Mouse (Mus musculus) embryonic facial prominence, embryonic 14.5 days (tissue): Measurements from ENCODE around the gene Dmbx1. TPM values are rescaled to one million over a fixed set of nuclear protein-coding genes. Genes with fewer than 3 reads are reported as not detected.

ENCODE experiments used
- ATAC-seq: fragments of 200-750 bp; cut with Nextera tagmentation; 2 replicates; pipeline ENCODE4 v1.8.0; 2017; ENCODE audit warnings: low read depth, moderate number of reproducible peaks, moderate TSS enrichment
- DNase-seq: peaks from one replicate; pipeline ENCODE4 v3.0.0-alpha.2; 2015; ENCODE audit warnings: low spot score
- H3K27ac ChIP-seq: fragments of 300-500 bp; sonication (generic); replicated peaks from 2 replicates; pipeline ENCODE4 v1.5.1; 2014; ENCODE audit warnings: low read depth, mild to moderate bottlenecking, low read length, moderate library complexity
- H3K27me3 ChIP-seq: fragments of 300-500 bp; sonication (generic); replicated peaks from 2 replicates; pipeline ENCODE4 v1.6.1; 2014; ENCODE audit warnings: low read length; ENCODE audit not compliant: control insufficient read depth, insufficient read depth
- H3K36me3 ChIP-seq: fragments of 300-500 bp; sonication (generic); 2 replicates; pipeline ENCODE4 v1.6.1; 2014; ENCODE audit warnings: low read length, mixed read lengths; ENCODE audit not compliant: control insufficient read depth, insufficient read depth
- H3K4me1 ChIP-seq: fragments of 300-500 bp; sonication (generic); 2 replicates; pipeline ENCODE4 v1.6.1; 2014; ENCODE audit warnings: antibody characterized with exemption, low read length; ENCODE audit not compliant: control insufficient read depth, insufficient read depth
- H3K4me2 ChIP-seq: fragments of 300-500 bp; sonication (generic); 2 replicates; pipeline ENCODE4 v1.6.1; 2014; ENCODE audit warnings: low read depth, mild to moderate bottlenecking, low read length, moderate library complexity, mixed read lengths
- H3K4me3 ChIP-seq: fragments of 300-500 bp; sonication (generic); 2 replicates; pipeline ENCODE4 v1.5.1; 2014; ENCODE audit warnings: low read depth, mild to moderate bottlenecking, low read length
- H3K9ac ChIP-seq: fragments of 300-500 bp; sonication (generic); 2 replicates; pipeline ENCODE4 v1.6.1; 2014; ENCODE audit warnings: low read depth, mild to moderate bottlenecking, low read length, moderate library complexity, mixed read lengths
- H3K9me3 ChIP-seq: fragments of 300-500 bp; sonication (generic); 2 replicates; pipeline ENCODE4 v1.6.1; 2016; ENCODE audit warnings: low read length; ENCODE audit not compliant: control insufficient read depth
- WGBS: fragments of 180-500 bp; shearing (Covaris S2); extraction: QIAGEN DNeasy Blood & Tissue Kit; methylation state at CpG from one replicate; pipeline ENCODE4 v1.1.7; 2014; 5-methylcytosine and 5-hydroxymethylcytosine counted together
- polyA plus RNA-seq: library from polyadenylated mRNA; unstranded; fragments of >200 nt; fragmentation: Nextera tagmentation; extraction: Ambion mirVana; gene quantifications from 2 replicates; pipeline ENCODE4 v1.2.1, GENCODE M21; 2014

Dmbx1 gene
- polyA plus RNA-seq, result 0.26 and 0.58 TPM in 2 replicates

DNA sequence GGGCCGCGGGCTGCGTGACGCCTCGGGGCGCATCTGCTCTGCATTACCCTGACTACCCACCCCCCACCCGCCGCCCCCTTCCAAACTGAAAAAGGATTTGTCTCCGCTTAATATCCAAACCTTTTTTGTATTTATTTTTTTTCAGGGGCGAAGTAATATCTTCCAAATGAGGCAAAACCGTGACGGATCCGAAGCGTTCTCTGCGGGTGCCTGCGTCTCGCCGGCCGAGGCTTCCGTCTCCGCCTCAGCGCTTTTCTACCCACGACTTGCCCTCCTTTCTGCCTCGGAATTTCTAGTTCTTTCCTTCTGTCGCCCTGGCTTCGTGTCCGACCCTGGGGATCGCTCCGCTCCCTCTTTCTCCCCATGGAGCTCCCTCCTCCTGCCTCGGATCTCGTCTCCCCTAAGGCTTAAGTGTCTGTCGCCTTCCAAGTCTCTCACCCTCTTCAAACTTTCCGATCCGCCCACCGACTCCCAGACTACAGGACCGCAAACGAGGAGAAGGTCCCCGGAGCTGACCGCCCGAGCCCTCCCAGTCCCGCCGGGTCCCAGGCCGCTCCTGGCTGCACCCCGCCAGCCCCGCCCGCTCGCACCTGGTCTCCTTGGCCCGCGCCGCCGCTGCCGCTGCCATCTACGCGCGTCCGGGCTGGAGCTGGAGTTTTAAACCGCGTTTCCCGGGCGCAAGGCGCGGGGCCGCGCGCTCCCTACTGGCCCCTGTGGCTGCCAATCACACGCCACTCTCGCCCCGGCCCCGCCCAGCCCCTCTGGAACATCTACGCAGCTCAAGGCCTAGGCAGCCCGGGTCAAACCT is at the start of gene Dmbx1:
Gene Dmbx1 (minus strand): TSS at position 632 of the 808 bp plus-strand sequence.
- peak within 1 kb of the TSS; percentile 44 for H3K4me3 ChIP-seq
- H3K9me3 ChIP-seq, result no peaks in the 10 kb centered on the region
- peaks cover 96% of the 10 kb centered on the region for H3K27me3 ChIP-seq
- DNase-seq, result peak; percentile 64
- no peak within 1 kb of the TSS; the same call in 1 of the 2 replicates for H3K27ac ChIP-seq
- H3K4me1 ChIP-seq, result 0 out of 2 replicates have a peak, but pooled peaks cover 3% of the 10 kb centered on the region
- H3K36me3 ChIP-seq, result no peaks in the 10 kb centered on the region
- H3K9ac ChIP-seq, result peak within 1 kb of the TSS; percentile 54; the same call in 1 of the 2 replicates
- peak within 1 kb of the TSS; percentile 67 for H3K4me2 ChIP-seq
- under 1% methylated on average over 53 of the region's 71 CpGs for WGBS
- peak; percentile 73 for ATAC-seq

GRCm38 (mm10) chr4:115989382-115989781 is 49.7 kb upstream of the Dmbx1 start:
- WGBS, result 80% methylated on average over 7 of the region's 7 CpGs
- Histone ChIP-seq H3K4me3 (no peak overlapping the region), H3K27me3 (peaks cover 4% of the 10 kb centered on the region; the same call in 1 of the 2 replicates), H3K4me1 (no peaks in the 10 kb centered on the region), H3K9me3 (no peaks in the 10 kb centered on the region), H3K27ac (no peak overlapping the region), H3K4me2 (no peak overlapping the region), H3K9ac (no peak overlapping the region), H3K36me3 (no peaks in the 10 kb centered on the region)
- no peak for DNase-seq
- no peak for ATAC-seq

- no peaks in the 10 kb centered on the region for H3K4me1 ChIP-seq
- no peaks in the 10 kb centered on the region for H3K36me3 ChIP-seq
- no peak overlapping the region for H3K27ac ChIP-seq
- ATAC-seq (no peak), DNase-seq (no peak)
- H3K4me3 ChIP-seq, result no peak overlapping the region
- WGBS, result 74% methylated on average over 5 of the region's 5 CpGs
- H3K9me3 ChIP-seq, result no peaks in the 10 kb centered on the region
- peaks cover 12% of the 10 kb centered on the region for H3K27me3 ChIP-seq
- H3K9ac ChIP-seq, result no peak overlapping the region
- H3K4me2 ChIP-seq, result no peak overlapping the region
Measured at GRCm38 (mm10) chr4:115987858-115988530, 48.3 kb upstream of the Dmbx1 start.

- no peak overlapping the region for H3K4me2 ChIP-seq
- peaks cover 12% of the 10 kb centered on the region for H3K27me3 ChIP-seq
- no peaks in the 10 kb centered on the region for H3K9me3 ChIP-seq
- no peak overlapping the region for H3K9ac ChIP-seq
- no peak overlapping the region for H3K4me3 ChIP-seq
- 67% methylated on average over 1 of the region's 1 CpGs for WGBS
- DNase-seq (no peak), ATAC-seq (no peak)
- no peak overlapping the region for H3K27ac ChIP-seq
- no peaks in the 10 kb centered on the region for H3K4me1 ChIP-seq
- H3K36me3 ChIP-seq, result no peaks in the 10 kb centered on the region
Measured at GRCm38 (mm10) chr4:115987436-115987835, 47.7 kb upstream of the Dmbx1 start.

DNA sequence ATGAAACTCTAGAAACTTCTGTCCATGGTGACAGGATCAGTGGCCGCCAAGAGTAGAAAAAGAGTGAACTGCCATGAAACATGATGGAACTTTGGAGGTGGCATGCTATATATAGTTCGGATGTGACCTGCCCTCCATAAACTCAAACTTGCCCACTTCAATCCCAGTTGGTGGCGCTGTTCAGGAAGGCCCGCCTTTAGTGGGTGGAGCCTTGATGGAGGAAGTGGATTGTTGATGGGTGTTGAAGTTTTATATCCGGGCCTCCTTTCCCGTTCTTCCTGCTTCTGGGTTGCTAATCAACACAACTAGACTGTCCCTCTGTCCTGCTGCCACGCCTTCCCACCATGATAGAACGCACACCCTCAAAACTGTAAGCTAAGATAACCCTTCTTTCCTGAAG is 45.2 kb upstream of the Dmbx1 start:
- Histone ChIP-seq H3K9me3 (no peaks in the 10 kb centered on the region), H3K27me3 (peaks cover 29% of the 10 kb centered on the region), H3K4me2 (no peak overlapping the region), H3K9ac (no peak overlapping the region), H3K27ac (no peak overlapping the region), H3K36me3 (no peaks in the 10 kb centered on the region), H3K4me3 (no peak overlapping the region), H3K4me1 (no peaks in the 10 kb centered on the region)
- ATAC-seq (no peak), DNase-seq (no peak)
- WGBS, result 38% methylated on average over 8 of the region's 8 CpGs

GRCm38 (mm10) chr4:115984111-115984510 is 44.4 kb upstream of the Dmbx1 start:
- Histone ChIP-seq H3K27ac (no peak overlapping the region), H3K4me1 (0 out of 2 replicates have a peak, but pooled peaks cover 3% of the 10 kb centered on the region), H3K27me3 (peaks cover 38% of the 10 kb centered on the region), H3K36me3 (no peaks in the 10 kb centered on the region), H3K9me3 (no peaks in the 10 kb centered on the region), H3K4me2 (peak overlapping the region; percentile 10; the same call in 1 of the 2 replicates), H3K4me3 (no peak overlapping the region), H3K9ac (no peak overlapping the region)
- 5% methylated on average over 13 of the region's 13 CpGs for WGBS
- DNase-seq (peak; percentile 79), ATAC-seq (peak; percentile 64; the same call in 1 of the 2 replicates)

DNA sequence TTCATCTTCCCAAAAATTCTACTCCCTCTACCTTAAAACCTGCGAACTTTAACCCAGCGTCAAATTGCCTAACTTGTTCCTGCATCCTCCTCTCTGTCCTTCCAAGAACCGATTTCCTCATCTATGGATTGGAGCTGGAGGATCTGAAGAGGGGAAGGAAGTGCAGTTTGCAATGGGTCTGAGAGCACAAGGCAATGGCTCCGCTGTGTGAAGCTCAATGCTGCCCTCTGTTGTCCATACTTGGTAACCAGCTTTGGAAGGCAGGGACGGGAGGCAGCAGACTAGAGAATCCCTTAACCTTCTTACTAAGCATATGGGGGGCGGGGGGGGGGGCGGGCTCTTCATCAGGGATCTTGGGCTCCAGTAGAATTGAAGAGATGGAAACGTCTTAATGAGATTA is 41.0 kb upstream of the Dmbx1 start:
- ATAC-seq, result peak; percentile 53; the same call in 1 of the 2 replicates
- 0% methylated on average over 8 of the region's 8 CpGs for WGBS

DNA sequence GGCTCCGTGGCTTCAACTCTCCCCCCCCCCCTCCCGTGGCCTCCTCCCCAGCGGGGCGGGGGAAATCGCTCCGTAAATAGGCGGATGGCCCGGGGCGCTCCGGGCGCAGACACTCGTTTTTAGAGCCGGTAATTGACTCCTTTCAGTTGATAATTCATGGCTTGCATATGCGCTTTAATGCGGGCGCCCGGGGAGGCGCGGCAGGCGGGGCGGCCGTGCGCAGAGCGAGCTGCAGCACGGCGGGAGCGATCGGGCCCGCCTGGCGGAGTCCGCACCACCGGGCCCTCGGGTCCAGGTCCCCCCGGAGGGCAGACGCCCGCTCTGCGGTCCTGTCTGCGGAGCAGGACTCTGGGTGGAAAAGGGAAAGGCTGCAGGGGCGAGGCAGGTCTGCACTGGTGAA is 39.7 kb upstream of the Dmbx1 start:
- Histone ChIP-seq H3K4me3 (peak overlapping the region; percentile 34), H3K4me2 (peak overlapping the region; percentile 53), H3K27me3 (peaks cover 78% of the 10 kb centered on the region), H3K4me1 (0 out of 2 replicates have a peak, but pooled peaks cover 3% of the 10 kb centered on the region), H3K9ac (peak overlapping the region; percentile 46; the same call in 1 of the 2 replicates), H3K36me3 (no peaks in the 10 kb centered on the region), H3K27ac (no peak overlapping the region), H3K9me3 (no peaks in the 10 kb centered on the region)
- DNase-seq (peak; percentile 32), ATAC-seq (no peak)
- WGBS, result under 1% methylated on average over 38 of the region's 39 CpGs

More for the DNA sequence above, 41.0 kb upstream of the Dmbx1 start:
- H3K27ac ChIP-seq, result no peak overlapping the region
- no peaks in the 10 kb centered on the region for H3K9me3 ChIP-seq
- DNase-seq, result peak; percentile 76
- no peak overlapping the region for H3K4me2 ChIP-seq
- 0 out of 2 replicates have a peak, but pooled peaks cover 3% of the 10 kb centered on the region for H3K4me1 ChIP-seq
- H3K9ac ChIP-seq, result no peak overlapping the region
- no peaks in the 10 kb centered on the region for H3K36me3 ChIP-seq
- H3K4me3 ChIP-seq, result no peak overlapping the region
- peaks cover 72% of the 10 kb centered on the region for H3K27me3 ChIP-seq
